16 mouse cellular contexts compared by ENCODE assay signal in genomic region chr5:143760508-143760907, GRCm38 (mm10).
"Had no signal": no experiment of that assay in that cellular context is flagged by ENCODE, and none has a peak within 500 bp of the region (broad histone marks: within the 10 kb centered on the region; RNA-seq: fewer than 3 reads in every experiment).

No protein-coding gene starts in this region.

- DNase-seq: retina, postnatal 1 day; right cerebral cortex, adult 18-20 months; right cerebral cortex, postnatal 14 days; right cerebral cortex, postnatal 25 days; right cerebral cortex, postnatal 4 days; spleen, adult 18-20 months; thymus, adult 2 months; thymus, postnatal 14 days; thymus, postnatal 25 days; thymus, postnatal 36 days; thymus, postnatal 4 days had no signal

- H3K27ac ChIP-seq: neural tube, embryonic 12.5 days; neural tube, embryonic 13.5 days; neural tube, embryonic 15.5 days; stomach, embryonic 15.5 days; stomach, postnatal 0 days had no signal

- H3K36me3 ChIP-seq: neural tube, embryonic 12.5 days; stomach, embryonic 15.5 days had no signal

- H3K4me3 ChIP-seq: neural tube, embryonic 12.5 days; neural tube, embryonic 13.5 days; neural tube, embryonic 15.5 days; stomach, embryonic 15.5 days had no signal

- H3K27me3 ChIP-seq: neural tube, embryonic 12.5 days; neural tube, embryonic 15.5 days; stomach, embryonic 15.5 days had no signal
